Mouse (Mus musculus) ES-E14 (cell line): ENCODE data around the gene Fes.

Source experiments
- HCFC1 ChIP-seq: IDR thresholded peaks from 2 replicates; pipeline ENCODE4 v1.6.1; 2012; ENCODE audit warnings: low read length, inconsistent platforms, borderline replicate concordance; ENCODE audit not compliant: insufficient read depth
- ZNF384 ChIP-seq: IDR thresholded peaks from 2 replicates; pipeline ENCODE4 v1.6.1; 2012; ENCODE audit warnings: low read depth, low read length, inconsistent platforms

- no peak for TF ChIP-seq HCFC1
- TF ChIP-seq ZNF384 = no peak
Measured at GRCm38 (mm10) chr7:80339371-80339770, 48.4 kb downstream of the Fes start.
